Mouse (Mus musculus): Measurements from ENCODE around the gene Fhad1.

- no peak for TF ChIP-seq CTCF (IDR thresholded peaks at IDR 0.05; ENCODE audit: low read depth, low read length)
- TF ChIP-seq POLR2A (IDR thresholded peaks at IDR 0.05; ENCODE audit: insufficient read depth, low read length), result no peak
- no peak for TF ChIP-seq EP300 (IDR thresholded peaks at IDR 0.05; ENCODE audit: insufficient read depth, low read depth, low read length)
Observed at GRCm38 (mm10) chr4:141952114-141952513, 62.8 kb downstream of the Fhad1 start.

Measured in ES-Bruce4 (cell line).